Mouse (Mus musculus) cerebellum, adult 8-10 months (tissue): ENCODE measurements around the gene Zfp281.
A peak's percentile ranks its signal among the peaks of the same experiment; 100 is the strongest.

Experiments used
- DNase-seq: peaks from one replicate; pipeline ENCODE4 v3.0.0; 2022

Zfp281 gene

DNA sequence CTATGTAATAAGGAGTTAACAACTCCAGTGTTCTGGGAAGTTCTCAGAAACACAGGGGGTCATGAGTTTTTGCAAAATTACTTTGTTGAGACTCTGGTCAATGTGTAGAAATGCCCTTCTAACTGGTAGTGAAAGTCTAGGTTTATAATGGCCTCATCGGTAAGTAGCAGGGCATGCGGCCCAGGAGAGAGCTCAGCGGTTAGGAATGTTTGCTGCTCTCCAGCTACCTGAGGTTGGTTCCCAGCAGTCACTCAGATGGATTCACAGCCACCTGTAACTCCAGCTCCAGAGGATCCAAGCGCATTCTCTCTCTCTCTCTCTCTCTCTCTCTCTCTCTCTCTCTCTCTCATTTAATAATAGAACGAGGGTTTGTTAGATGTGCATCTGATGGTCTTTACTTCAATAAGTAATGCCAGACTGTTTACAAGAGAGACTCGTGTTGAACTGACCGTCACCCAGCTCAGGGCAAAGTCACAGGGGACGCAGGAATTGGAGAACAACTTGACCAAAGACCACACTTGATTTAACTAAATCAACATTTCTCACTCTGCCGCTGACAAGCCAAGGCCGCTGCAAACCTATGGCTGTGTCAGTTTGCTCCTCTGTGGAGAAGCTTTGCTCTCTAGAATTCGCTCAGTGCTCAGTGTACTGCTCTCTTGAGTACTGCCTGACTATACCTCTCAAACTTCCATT is 9.8 kb upstream of the Zfp281 start:
- DNase-seq = no peak

DNA sequence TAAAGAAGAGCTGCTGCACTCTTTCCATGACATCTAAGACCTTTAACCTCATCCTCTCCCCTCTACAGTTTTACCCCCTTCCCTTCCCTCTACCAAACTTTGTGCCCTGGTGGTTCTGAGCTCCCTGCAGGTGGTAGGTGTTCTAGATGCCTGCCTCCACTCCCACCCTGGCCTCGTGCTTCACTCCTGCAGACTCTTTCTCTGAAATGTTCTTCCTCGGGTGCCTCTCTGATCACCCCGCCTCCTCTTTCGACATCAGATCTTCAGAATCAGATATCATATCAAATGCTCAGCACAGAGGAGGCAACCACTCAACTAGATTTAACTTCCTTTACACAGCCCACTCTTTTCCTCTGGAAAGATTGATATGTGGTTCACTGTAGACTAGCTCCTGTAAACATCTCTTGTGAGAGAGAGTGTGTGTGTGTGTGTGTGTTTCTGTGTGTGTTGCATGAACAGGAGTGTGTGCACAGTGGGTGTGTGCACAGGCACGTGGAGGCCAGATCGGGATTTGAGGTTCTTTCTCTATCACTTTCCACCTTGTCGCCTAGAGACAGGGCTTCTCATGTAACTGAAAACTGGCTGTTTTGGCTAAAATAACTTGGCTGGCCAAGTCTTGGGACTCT is 7.4 kb upstream of the Zfp281 start:
- no peak for DNase-seq

DNA sequence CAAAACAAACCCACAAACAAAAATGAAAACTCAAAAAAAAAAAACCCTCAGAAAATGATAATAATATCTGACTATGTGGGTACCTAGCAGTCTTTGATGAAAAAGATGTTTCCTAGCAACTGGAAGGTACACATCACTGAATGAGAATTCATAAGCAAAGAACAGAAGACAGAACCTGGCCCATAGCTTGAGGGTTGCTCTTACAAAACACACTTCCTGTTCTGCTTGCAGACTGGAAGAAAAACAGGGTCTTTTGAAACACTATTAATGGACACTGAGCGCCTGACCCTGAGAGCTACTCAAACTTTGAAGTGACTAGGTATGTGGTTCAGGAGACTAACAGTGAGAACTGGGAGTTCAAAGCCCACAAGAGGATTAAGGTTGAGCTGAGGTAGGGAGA is 6.1 kb upstream of the Zfp281 start:
- no peak for DNase-seq

- DNase-seq = peak; percentile 46
Measured at GRCm38 (mm10) chr1:136625019-136625895, 556 bp downstream of the Zfp281 start.

DNA sequence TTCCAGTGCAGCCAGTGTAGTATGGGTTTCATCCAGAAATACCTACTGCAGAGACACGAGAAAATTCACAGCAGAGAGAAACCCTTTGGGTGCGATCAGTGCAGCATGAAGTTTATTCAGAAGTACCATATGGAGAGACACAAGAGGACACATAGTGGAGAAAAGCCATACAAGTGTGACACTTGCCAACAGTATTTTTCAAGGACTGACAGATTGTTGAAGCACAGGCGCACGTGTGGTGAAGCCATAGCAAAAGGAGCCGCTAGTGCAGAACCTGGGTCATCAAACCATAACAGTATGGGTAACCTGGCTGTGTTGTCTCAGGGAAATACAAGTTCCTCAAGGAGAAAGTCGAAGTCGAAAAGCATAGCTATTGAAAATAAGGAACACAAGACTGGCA is 1.4 kb downstream of the Zfp281 start:
- DNase-seq = no peak

GRCm38 (mm10) chr1:136626756-136627155 is 2.1 kb downstream of the Zfp281 start:
- DNase-seq = no peak

DNA sequence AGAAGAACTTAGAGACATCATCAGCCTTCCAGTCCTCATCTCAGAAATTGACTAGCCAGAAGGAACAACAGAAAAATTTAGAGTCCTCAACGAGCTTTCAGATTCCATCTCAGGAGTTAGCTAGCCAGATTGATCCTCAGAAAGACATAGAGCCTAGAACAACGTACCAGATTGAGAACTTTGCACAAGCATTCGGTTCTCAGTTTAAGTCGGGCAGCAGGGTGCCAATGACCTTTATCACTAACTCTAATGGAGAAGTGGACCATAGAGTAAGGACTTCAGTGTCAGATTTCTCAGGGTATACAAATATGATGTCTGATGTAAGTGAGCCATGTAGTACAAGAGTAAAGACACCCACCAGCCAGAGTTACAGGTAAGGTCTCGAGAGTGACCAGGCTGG is 2.9 kb downstream of the Zfp281 start:
- DNase-seq = no peak

- no peak for DNase-seq
Measured at GRCm38 (mm10) chr1:136632891-136633290, 8.2 kb downstream of the Zfp281 start.

- no peak for DNase-seq
Measured at GRCm38 (mm10) chr1:136635644-136636043, 10.9 kb downstream of the Zfp281 start.

DNA sequence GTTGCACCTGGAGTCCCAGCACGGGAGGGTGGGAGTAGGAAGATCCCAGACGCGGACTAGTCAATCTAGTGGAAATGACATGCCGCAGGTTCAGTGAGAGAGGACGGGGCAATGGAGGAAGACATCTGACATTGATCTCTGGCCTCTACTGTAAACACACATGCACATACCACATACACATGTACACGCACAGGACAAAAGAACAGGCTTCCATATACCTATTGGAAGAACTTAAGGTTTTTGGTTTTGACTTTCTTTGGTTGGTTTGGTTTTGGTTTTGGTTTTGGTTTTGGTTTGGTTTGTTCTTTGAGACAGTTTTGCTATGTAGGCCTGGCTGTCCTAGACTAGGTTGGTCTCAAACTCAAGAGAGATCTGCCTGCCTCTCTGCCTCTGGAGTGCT is 12.2 kb downstream of the Zfp281 start:
- DNase-seq = no peak

DNA sequence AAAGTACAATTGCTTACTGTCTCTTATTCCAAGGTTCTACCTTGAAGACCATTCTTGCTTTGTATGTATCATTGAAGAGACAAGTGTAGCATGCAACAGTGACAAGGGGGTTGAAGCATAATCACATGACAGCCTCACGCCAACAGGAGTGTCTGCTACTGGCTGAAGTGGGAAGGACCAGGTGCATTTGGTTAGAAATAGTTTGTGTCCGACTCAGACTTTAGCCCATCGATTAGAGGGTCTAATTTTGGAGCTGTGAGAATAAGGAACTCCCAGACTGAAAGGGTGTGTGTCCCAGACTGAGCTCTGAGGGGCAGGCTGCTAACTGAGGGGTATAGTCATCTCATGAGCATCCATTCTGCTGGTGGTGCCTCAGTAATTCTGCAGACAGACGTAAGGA is 13.0 kb downstream of the Zfp281 start:
- DNase-seq = no peak

DNA sequence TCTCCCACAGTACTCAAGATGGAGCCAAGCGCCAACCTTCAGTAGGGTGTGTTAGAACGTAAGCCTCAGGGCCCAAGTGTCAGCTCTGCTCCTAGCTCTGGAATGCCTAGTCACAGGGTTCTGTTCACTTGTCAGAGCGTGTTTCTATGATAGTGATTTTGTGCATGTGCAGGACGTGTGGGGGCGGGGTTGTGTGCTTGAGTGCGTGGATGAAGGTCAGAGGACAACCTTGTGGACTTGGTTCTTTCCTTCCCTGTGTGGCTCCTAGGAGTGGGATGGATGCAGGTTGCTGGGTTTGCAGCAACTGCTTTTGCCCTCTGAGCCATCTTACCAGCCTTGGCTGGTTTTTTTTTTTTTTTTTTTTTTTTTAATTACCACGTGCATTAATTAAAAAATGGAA is 13.5 kb downstream of the Zfp281 start:
- DNase-seq = no peak

GRCm38 (mm10) chr1:136638699-136639098 is 14.0 kb downstream of the Zfp281 start:
- no peak for DNase-seq

DNA sequence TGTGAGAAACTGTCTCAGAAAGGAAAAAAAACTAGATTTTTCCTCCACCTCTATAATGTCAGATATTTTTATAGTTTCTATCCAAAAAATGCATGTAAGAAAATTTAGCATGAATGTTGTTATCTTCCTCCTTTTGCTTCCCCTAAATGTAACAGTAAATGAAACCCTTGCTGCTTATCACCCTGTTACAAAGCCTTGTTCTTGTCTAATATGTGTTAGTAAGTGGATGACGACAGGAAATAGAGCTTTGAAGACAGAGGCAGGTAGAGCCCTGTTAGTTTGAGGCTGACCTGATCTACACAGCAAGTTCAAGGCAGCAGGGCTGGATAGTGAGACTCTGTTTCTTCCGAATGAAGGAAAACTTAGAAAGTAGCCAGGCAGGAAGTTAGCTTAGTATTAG is 14.5 kb downstream of the Zfp281 start:
- no peak for DNase-seq

GRCm38 (mm10) chr1:136642701-136643100 is 18.0 kb downstream of the Zfp281 start:
- no peak for DNase-seq

DNA sequence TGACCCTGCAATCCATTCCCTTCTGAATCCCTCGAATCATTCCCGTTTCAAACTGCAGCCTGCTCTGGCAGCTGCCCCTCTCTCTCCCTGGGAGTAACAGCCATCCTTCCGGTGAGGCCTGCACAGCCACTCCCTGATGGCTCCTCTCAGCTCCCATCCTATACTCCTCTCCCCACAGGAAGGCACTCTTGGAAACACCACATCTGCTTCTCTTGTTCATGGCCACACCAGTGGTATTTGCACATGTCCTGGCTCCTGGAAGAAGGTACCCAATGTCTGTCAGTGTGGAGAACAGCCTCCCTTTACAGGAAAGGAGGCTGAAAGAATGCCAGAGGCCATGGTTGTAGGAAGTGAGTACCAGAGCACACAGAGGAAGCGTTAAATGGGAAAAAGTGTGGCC is 19.8 kb downstream of the Zfp281 start:
- DNase-seq = no peak

GRCm38 (mm10) chr1:136645849-136646625 is 21.3 kb downstream of the Zfp281 start:
- DNase-seq = no peak

GRCm38 (mm10) chr1:136652066-136652465 is 27.4 kb downstream of the Zfp281 start:
- DNase-seq = no peak

DNA sequence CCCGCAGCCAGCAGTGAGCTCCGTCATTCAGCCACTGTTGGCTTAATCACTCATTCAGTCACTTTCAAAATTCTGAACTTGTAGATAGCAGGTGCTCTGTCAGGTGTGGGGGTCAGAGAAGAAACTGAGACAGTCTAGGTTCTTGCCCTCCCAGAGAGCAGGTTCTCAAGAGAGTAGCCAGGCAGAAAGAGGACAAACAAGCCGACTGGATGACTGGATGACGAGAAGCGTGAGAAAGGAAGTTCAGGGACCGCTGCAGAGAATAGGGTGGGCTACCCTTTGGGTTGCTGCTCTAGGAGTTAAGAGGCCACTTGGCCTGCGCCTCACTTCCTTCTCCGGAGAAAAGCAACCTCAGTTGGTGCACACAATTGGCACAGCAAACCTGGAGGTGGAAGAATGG is 28.8 kb downstream of the Zfp281 start:
- DNase-seq = no peak

DNA sequence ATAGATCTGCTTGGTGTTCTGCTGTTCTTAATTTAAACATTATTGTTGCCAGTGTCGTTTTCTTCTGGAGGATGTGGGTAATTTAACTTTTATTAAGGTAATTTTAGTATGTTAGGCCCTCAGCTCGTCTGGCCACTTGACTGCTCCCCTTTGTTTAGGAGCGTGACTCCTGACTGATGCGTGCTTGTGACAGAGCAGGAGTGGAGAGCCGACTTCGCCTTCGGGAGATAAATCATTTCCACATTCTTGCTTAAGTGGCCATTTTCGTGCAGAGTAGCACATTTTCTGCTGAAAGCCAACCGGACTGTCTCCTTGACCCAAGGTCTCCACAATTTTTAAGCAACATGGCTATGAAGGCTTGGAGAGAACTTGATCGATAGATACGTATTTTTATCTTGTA is 29.7 kb downstream of the Zfp281 start:
- no peak for DNase-seq

GRCm38 (mm10) chr1:136656619-136657018 is 31.9 kb downstream of the Zfp281 start:
- no peak for DNase-seq

DNA sequence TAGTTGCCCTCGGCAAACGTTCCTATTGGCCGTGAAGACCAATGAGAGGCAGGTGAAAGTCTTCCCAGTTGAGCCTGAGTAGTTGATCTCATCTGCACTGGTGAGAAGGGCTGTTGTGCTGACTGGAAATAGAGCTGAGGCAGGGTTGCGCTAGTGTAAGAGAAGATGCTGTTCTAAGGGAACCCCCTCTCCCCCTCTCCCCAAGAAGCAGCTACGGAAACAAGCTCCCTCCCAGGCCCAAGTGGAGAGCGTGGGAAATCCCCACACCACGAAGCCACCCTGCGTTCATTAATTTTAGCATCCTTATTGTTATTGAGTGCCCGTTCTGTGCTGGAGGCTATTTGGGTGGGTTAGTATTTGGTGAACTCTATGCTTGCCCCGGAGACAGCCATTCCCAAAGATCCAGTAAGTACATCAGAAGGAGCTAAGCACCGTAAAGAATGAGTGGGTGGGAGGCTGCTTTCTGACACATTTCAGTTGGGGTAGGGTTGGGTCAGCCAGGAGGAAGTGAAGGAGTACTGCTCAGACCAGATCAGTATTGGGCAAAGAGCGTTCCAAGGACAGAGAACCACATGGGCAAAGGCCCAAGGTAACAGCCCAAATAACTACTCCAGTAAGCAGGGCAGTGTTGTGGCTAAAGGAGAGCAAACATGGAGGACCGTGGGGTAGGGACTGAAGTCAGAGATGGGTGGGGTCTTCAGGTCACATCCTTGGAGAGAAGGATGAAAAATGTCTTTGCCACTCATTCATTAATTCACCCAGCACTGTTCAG is 33.9 kb downstream of the Zfp281 start:
- no peak for DNase-seq
